Mouse (Mus musculus) CD4-positive, CD25-positive, alpha-beta regulatory T cell, adult 4 months (primary cell): ENCODE measurements around the gene Bmper. TPM values are rescaled to one million over a fixed set of nuclear protein-coding genes. Genes with fewer than 3 reads are reported as not detected.

Source experiments
- ATAC-seq: one replicate; pipeline ENCODE4 v1.8.0; 2017
- polyA plus RNA-seq, 2 experiments: library from polyadenylated mRNA; unstranded; fragments of 100-300 nt; shearing (Covaris generic); gene quantifications; one replicate each; pipeline ENCODE4 v1.2.1; 2017

Gene Bmper
- polyA plus RNA-seq, 2 experiments from 2014 or later: not detected

DNA sequence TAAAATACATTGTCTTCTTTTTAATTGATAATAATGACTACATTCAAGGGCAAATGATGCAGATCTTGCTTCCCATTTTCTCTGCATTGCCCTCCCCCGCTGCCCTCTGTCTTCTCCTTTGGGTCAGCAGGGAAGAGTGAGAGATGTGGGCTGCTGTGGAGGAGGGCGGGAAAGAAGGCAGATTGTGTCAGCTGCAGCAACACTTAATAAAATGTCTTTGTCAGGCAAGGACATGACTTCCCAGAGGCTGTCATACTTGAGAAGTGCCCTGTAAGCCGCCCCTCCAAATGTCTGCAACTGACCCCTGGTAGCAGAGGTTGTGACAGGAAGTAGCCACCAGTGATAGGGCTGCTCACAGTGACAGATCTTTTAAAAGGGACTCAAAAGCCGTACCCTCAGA, 83.3 kb downstream of the Bmper start:
- no peak for ATAC-seq

DNA sequence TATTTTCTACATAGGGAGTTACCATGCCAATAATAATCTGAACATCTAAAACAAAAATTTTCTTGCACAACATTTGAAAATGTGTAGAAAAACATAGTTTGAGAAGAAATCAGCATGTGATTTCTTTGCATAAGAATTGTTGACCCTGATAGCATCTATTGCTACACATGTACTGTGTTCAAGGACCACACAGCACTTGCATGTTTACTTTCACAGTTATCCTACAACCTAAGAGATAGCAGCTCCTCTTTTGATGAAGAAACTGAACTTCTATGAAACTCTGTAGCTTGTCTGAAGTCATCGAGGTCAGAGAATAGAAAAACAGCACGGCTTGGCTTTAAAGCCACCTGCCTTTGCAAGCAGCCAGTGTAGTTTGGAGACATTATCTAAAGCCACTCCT, 85.0 kb downstream of the Bmper start:
- no peak for ATAC-seq

GRCm38 (mm10) chr9:23310953-23311352, 88.1 kb downstream of the Bmper start:
- ATAC-seq: no peak

GRCm38 (mm10) chr9:23311956-23312355, 89.1 kb downstream of the Bmper start:
- no peak for ATAC-seq

DNA sequence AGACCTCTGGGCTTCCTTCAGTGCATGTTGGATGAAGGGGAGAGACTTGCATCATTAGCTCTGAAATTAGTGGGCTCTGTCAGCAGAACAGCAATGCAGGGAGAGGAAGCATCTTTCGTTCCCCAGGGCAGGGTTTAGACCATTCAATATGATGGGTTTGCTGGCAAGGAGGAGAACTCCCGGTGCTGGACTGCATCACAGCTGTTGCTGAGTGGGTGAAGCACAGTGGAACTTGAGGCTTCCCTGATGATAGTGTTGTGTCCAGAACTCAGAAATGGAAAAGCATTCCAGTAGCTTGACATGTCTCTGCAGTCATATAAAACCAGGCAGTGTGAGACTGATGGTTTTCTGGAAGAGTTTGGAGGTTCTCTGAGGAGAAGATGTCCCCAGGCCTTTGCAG, 90.0 kb downstream of the Bmper start:
- no peak for ATAC-seq

DNA sequence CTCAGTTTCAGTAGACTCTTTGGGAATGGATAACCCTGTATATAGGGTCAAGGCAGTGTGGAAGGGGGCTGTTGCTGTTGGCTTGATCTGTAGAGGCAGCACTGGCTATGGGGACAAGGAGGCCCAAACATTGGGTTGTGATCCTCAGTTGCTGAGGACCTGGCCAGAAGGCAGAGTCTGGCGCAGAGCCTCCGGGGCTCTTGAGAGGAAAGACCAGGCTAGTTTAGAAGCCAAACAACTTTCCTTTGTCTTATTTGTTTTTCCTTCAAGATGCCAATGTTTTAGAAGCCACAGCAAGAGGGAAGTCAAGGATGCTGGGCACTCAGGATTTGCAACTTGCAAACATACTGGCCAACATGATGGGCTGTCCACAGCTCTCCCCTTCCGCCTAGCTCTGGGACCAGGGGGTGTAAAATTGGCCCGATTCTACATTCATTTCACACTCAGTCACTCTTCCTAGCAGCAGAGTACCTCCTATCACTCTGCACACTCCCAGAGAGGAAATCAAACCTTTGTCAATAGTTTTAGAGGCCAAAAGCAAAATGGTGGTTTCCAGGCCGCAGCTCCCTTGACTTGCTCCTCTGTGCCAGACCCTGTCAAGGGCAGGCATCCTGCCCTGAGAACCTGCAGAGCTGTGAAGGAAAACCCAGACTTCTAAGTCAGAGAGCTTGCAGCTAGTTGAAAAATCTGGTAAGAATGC, 92.9 kb downstream of the Bmper start:
- no peak for ATAC-seq

DNA sequence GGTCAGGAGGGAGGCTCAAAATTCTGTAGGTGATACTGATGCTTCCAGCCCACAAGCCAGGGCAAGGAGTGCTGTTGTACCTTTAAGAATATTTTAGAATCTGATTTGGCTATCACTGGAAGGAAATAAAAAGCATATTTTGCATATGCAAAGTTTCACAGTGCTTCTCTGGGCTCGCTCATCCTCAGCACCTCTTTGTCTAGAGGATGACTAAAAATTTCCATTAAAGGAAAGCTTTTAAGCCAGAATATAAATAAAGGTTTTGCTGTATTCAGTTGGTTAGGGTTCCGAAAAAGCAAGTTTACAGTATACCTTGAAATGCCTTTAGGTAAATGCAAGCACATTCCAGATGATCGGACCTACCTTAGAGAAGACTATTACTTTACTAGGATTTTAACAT, 105.0 kb downstream of the Bmper start:
- no peak for ATAC-seq

GRCm38 (mm10) chr9:23333041-23333622, 110.3 kb downstream of the Bmper start:
- no peak for ATAC-seq

- ATAC-seq: no peak
These were observed 117.7 kb downstream of the Bmper start for GRCm38 (mm10) chr9:23340551-23340950.

- no peak for ATAC-seq
These were observed 118.4 kb downstream of the Bmper start for GRCm38 (mm10) chr9:23341246-23341645.

GRCm38 (mm10) chr9:23344353-23344752, 121.5 kb downstream of the Bmper start:
- ATAC-seq: no peak

- ATAC-seq: no peak
These were observed 122.4 kb downstream of the Bmper start for GRCm38 (mm10) chr9:23345093-23345844.

- ATAC-seq: no peak
These were observed 126.7 kb downstream of the Bmper start for GRCm38 (mm10) chr9:23349603-23350002.

DNA sequence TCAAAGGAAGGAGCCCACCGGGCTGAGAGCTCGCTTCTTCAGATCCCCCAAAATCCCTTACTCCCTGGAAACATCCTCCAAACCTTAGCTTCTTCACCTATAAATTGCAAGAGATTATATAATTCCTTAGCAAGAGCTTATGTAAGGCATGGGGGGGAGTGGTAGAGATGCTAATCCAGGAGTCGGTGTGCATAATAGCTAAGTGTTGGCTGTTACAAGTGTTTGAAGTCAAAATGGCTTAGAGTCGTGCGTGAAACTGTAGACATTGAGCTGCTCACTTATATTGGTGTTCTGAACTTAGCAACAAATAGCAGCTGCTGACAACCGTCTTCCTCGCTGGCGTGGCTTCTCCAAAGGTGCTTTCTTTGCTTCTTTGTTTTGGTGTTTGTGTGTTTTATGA, 128.5 kb downstream of the Bmper start:
- ATAC-seq: no peak

GRCm38 (mm10) chr9:23352396-23352795, 129.5 kb downstream of the Bmper start:
- ATAC-seq: no peak

- ATAC-seq: no peak
These were observed 131.4 kb downstream of the Bmper start for GRCm38 (mm10) chr9:23354201-23354820.

DNA sequence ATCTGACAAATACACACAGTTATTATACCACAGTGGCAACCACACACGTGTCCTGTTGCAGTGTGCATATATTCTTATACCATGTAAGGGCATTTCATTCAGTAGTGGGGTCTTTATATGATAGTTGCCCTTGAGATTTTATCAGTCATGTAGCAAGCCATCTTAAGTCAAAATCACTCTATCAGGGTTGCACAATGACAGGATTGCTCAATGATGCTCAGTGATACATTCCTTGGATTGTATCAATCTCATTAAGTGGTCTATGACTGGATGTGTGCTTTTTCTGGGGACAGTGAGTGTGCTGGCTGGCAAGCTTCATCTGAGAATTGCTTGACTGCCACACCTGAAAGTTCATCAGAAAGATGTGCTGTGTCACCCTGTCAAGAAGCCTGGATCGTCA, 135.2 kb downstream of the Bmper start:
- no peak for ATAC-seq

GRCm38 (mm10) chr9:23363139-23363538, 140.3 kb downstream of the Bmper start:
- no peak for ATAC-seq

- ATAC-seq: no peak
These were observed 140.7 kb downstream of the Bmper start for GRCm38 (mm10) chr9:23363540-23363939.

GRCm38 (mm10) chr9:23364047-23364446, 141.2 kb downstream of the Bmper start:
- ATAC-seq: no peak

DNA sequence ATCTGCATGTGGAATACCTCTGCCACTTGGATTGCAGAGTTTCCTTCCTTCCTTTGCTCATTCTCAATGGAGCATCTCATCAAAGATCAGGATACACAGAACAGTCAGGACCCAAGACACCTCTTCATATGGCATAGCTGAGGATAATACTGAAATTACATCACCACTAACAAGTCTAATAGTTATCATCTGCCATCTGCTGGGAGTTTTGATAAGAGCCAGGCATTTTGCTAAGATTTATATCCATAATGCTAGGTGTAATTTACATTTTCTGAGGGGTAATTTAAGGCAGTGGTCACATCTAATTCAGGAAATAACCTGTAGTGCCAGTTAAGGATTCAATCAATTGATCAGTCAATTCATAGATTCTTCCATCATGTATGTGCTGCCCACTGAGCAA, 145.2 kb downstream of the Bmper start:
- no peak for ATAC-seq

DNA sequence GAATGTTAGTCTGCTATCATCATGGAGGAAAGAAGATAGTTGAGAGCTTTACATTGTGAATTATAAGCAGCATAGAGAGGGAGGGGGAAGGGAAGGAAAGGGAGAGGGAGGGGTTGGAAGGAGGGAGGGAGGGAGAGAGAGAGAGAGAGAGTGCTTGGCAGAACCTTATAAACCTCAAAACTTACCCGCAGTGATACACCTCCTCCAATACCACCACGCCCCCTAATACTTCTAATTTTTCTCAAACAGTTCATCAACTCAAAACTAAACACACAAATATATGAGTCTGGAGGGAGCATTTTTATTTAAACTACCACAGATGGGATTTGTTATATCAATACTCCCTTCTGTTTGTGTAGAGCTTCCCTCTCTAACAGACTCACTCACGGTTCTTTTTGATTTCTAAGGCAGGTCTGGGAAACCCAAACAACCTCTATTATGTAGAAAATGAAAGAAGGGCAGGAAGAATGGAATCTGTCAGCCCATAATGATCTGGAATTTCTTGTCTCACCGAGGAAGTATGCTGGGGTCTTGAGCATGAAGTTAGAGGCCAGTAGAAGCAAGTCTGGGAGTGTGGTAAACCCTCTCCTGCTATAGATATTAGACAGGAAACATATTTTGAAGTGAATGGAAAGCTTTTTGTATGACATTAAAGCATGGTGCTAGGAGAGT, 152.0 kb downstream of the Bmper start:
- ATAC-seq: no peak
